22 mouse cellular contexts compared by ENCODE assay signal in the genomic region with DNA sequence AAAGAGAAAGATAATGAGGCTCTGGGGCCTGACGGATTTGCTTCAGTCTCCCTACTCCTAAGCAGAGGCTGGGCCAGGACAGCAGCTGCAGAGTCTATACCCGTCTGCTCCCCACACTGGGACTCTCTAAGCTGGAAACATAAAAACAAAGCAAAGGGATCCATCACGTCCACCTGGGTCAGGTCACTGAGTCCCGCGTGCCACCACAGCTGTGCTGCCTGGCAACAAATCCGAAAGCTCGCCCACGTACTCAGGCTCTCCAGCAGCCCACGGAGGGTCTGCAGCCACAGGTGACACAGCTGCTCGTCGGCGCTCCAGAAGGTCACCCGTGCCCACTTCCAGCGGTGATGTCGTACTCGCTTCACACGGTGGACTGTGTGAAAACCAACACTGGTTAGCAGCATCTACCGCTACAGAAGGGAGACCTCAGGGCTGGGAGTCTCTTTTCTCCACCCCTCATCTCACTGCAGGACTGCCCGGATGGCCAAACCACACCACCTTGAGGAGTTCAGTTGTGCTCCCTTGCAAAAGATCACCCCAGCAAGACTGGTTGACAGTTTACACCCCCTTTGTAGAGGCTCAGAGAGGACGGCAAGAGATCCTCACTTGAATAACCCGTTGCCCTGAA. TPM values are rescaled to one million over a fixed set of nuclear protein-coding genes. Genes with fewer than 3 reads are reported as not detected.
A peak's percentile ranks its signal among the peaks of the same experiment; 100 is the strongest.
DNase-seq lines count a peak whose midpoint lies in the region; ATAC-seq and TF ChIP-seq lines count a peak whose summit lies in the region.
"Had no signal": no experiment of that assay in that cellular context is flagged by ENCODE, and none has a peak within 500 bp of the region (broad histone marks: within the 10 kb centered on the region; RNA-seq: fewer than 3 reads in every experiment).

No protein-coding gene starts in this region.

- H3K4me3 ChIP-seq in embryonic facial prominence, embryonic 14.5 days (ENCODE audit: low read depth, low read length), result no peak overlapping the region
- H3K4me3 ChIP-seq in embryonic facial prominence, embryonic 10.5 days, result no peak overlapping the region
- no peak overlapping the region for H3K4me3 ChIP-seq in limb, embryonic 12.5 days (replicated peaks)
- H3K4me3 ChIP-seq in limb, embryonic 10.5 days, result no peak overlapping the region
- H3K4me3 ChIP-seq in E14TG2a.4 (replicated peaks; ENCODE audit: low read length) (peak overlapping the region; percentile 51), myocyte (no peak overlapping the region)
- H3K4me3 ChIP-seq: embryonic facial prominence, embryonic 13.5 days; forebrain, embryonic 13.5 days; heart, embryonic 15.5 days had no signal

- peak; percentile 45; the same call in 1 of the 2 replicates for ATAC-seq in embryonic facial prominence, embryonic 14.5 days (ENCODE audit: low read depth)
- ATAC-seq in limb, embryonic 12.5 days (ENCODE audit: insufficient number of reproducible peaks, insufficient read depth, low FRiP score, low TSS enrichment, low read depth), result no peak
- ATAC-seq: CD4-positive, CD25-positive, alpha-beta regulatory T cell, adult 4 months; forebrain, embryonic 13.5 days had no signal

- no peaks in the 10 kb centered on the region for H3K79me2 ChIP-seq in myocyte (ENCODE audit: control insufficient read depth, insufficient read depth)

- H3ac ChIP-seq in myocyte (ENCODE audit: control insufficient read depth, insufficient read length), result no peak overlapping the region

- H3K27me3 ChIP-seq in embryonic facial prominence, embryonic 14.5 days (replicated peaks; ENCODE audit: control insufficient read depth, insufficient read depth, low read length), result no peaks in the 10 kb centered on the region
- H3K27me3 ChIP-seq in embryonic facial prominence, embryonic 10.5 days (replicated peaks; ENCODE audit: low read depth, poor library complexity, severe bottlenecking), result no peaks in the 10 kb centered on the region
- H3K27me3 ChIP-seq in limb, embryonic 12.5 days, result no peaks in the 10 kb centered on the region
- H3K27me3 ChIP-seq in limb, embryonic 10.5 days (ENCODE audit: low read depth, poor library complexity, severe bottlenecking), result no peaks in the 10 kb centered on the region
- H3K27me3 ChIP-seq in E14TG2a.4 (ENCODE audit: insufficient read depth, low read length) (peaks cover 5% of the 10 kb centered on the region; the same call in 1 of the 2 replicates), myocyte (ENCODE audit: control insufficient read depth, insufficient read depth, insufficient read length) (no peaks in the 10 kb centered on the region)
- H3K27me3 ChIP-seq: embryonic facial prominence, embryonic 13.5 days; forebrain, embryonic 13.5 days; heart, embryonic 15.5 days had no signal

- H3K36me3 ChIP-seq in embryonic facial prominence, embryonic 14.5 days (ENCODE audit: control insufficient read depth, insufficient read depth, low read length), result peaks cover 28% of the 10 kb centered on the region
- peaks cover 24% of the 10 kb centered on the region for H3K36me3 ChIP-seq in embryonic facial prominence, embryonic 10.5 days (replicated peaks)
- peaks cover 27% of the 10 kb centered on the region for H3K36me3 ChIP-seq in limb, embryonic 12.5 days
- H3K36me3 ChIP-seq in limb, embryonic 10.5 days, result peaks cover 24% of the 10 kb centered on the region
- H3K36me3 ChIP-seq in E14TG2a.4 (ENCODE audit: insufficient read depth, low read length) (no peaks in the 10 kb centered on the region), myocyte (ENCODE audit: control insufficient read depth, insufficient read depth) (no peaks in the 10 kb centered on the region)

- H3K9me3 ChIP-seq in embryonic facial prominence, embryonic 14.5 days (ENCODE audit: control insufficient read depth, low read length), result no peaks in the 10 kb centered on the region
- H3K9me3 ChIP-seq in embryonic facial prominence, embryonic 10.5 days, result peaks cover 3% of the 10 kb centered on the region; the same call in 1 of the 2 replicates
- 0 out of 2 replicates have a peak, but pooled peaks cover 2% of the 10 kb centered on the region for H3K9me3 ChIP-seq in limb, embryonic 12.5 days
- no peaks in the 10 kb centered on the region for H3K9me3 ChIP-seq in limb, embryonic 10.5 days (replicated peaks)
- H3K9me3 ChIP-seq in E14TG2a.4 (ENCODE audit: low read length), result peaks cover 4% of the 10 kb centered on the region; the same call in 1 of the 2 replicates
- H3K9me3 ChIP-seq: embryonic facial prominence, embryonic 13.5 days; forebrain, embryonic 13.5 days; heart, embryonic 15.5 days had no signal

- WGBS in embryonic facial prominence, embryonic 14.5 days, result 80% methylated on average over 21 of the region's 21 CpGs
- WGBS in embryonic facial prominence, embryonic 10.5 days, result 85% methylated on average over 21 of the region's 21 CpGs
- 73% methylated on average over 21 of the region's 21 CpGs for WGBS in limb, embryonic 12.5 days
- WGBS in limb, embryonic 10.5 days, result 86% methylated on average over 21 of the region's 21 CpGs

- no peak overlapping the region for H3K4me2 ChIP-seq in embryonic facial prominence, embryonic 14.5 days (ENCODE audit: low read depth, low read length)
- H3K4me2 ChIP-seq in limb, embryonic 12.5 days, result no peak overlapping the region
- H3K4me2 ChIP-seq in myocyte (ENCODE audit: low read depth), result no peak overlapping the region
- H3K4me2 ChIP-seq: embryonic facial prominence, embryonic 13.5 days; forebrain, embryonic 13.5 days; heart, embryonic 11.5 days; heart, embryonic 15.5 days; hindbrain, embryonic 14.5 days had no signal

- H3K27ac ChIP-seq in embryonic facial prominence, embryonic 14.5 days (replicated peaks; ENCODE audit: low read depth, low read length), result no peak overlapping the region
- H3K27ac ChIP-seq in embryonic facial prominence, embryonic 10.5 days (replicated peaks), result no peak overlapping the region
- H3K27ac ChIP-seq in limb, embryonic 12.5 days, result peak overlapping the region; percentile 17; the same call in 1 of the 2 replicates
- H3K27ac ChIP-seq in limb, embryonic 10.5 days, result no peak overlapping the region
- H3K27ac ChIP-seq: embryonic facial prominence, embryonic 13.5 days; forebrain, embryonic 13.5 days; heart, embryonic 15.5 days; hindbrain, embryonic 14.5 days had no signal

- H3K4me1 ChIP-seq in embryonic facial prominence, embryonic 14.5 days (ENCODE audit: control insufficient read depth, insufficient read depth, low read length), result peaks cover 14% of the 10 kb centered on the region
- H3K4me1 ChIP-seq in embryonic facial prominence, embryonic 10.5 days, result peaks cover 26% of the 10 kb centered on the region
- H3K4me1 ChIP-seq in limb, embryonic 12.5 days (replicated peaks), result peaks cover 16% of the 10 kb centered on the region
- H3K4me1 ChIP-seq in limb, embryonic 10.5 days, result peaks cover 19% of the 10 kb centered on the region
- peaks cover 41% of the 10 kb centered on the region for H3K4me1 ChIP-seq in E14TG2a.4 (replicated peaks; ENCODE audit: low read depth, low read length)

- no peak overlapping the region for H3K9ac ChIP-seq in embryonic facial prominence, embryonic 14.5 days (ENCODE audit: low read depth, low read length)
- H3K9ac ChIP-seq in limb, embryonic 12.5 days (replicated peaks), result no peak overlapping the region
- H3K9ac ChIP-seq: embryonic facial prominence, embryonic 13.5 days; forebrain, embryonic 13.5 days; heart, embryonic 15.5 days; hindbrain, embryonic 14.5 days had no signal

- no peak for TF ChIP-seq CTCF in E14TG2a.4 (conservative IDR thresholded peaks at IDR 0.05; ENCODE audit: low read length)

- TF ChIP-seq POLR2A in myocyte (IDR thresholded peaks at IDR 0.05; ENCODE audit: insufficient read length, low read depth), result no peak

- DNase-seq in embryonic facial prominence, embryonic 14.5 days (ENCODE audit: low spot score), result peak; percentile 22
- no peak for DNase-seq in embryonic facial prominence, embryonic 10.5 days (ENCODE audit: low spot score)
- DNase-seq in limb, embryonic 10.5 days (ENCODE audit: low spot score), result no peak
- DNase-seq in adrenal gland, postnatal 25 days, result no peak
- no peak for DNase-seq in neural tube, embryonic 10.5 days (ENCODE audit: extremely low spot score, low spot score)
- DNase-seq: adrenal gland, postnatal 36 days; B cell, adult 2 months; cerebellum, adult 11 months; cerebellum, adult 8-10 months; cerebellum, postnatal 14 days; gastrocnemius, postnatal 36 days; heart, adult 18-20 months; heart, postnatal 14 days had no signal

TF ChIP-seq in myocyte, 11 proteins besides CTCF, POLR2A, EP300 and RAD21:
- TF ChIP-seq MYOD1 (IDR thresholded peaks at IDR 0.05; ENCODE audit: control insufficient read depth in 1 of 3, insufficient read length in 2 of 3, low read depth in 2 of 3) (peak in 2 of 3 experiments; percentile 26 to 50), TCF12 (IDR thresholded peaks at IDR 0.05; ENCODE audit: insufficient read depth, poor library complexity, severe bottlenecking) (no peak)
TF ChIP-seq in myocyte: peak in this region for 1.

RNA-seq across cellular contexts. Expression of a gene that starts 21.1 kb away (rescaled TPM):
- 16.0 and 16.1 TPM in 2 replicates for polyA plus RNA-seq in embryonic facial prominence, embryonic 14.5 days (2014; fragmentation: Nextera tagmentation; extraction: Ambion mirVana)
- 11.7 and 13.1 TPM in 2 replicates for polyA plus RNA-seq in embryonic facial prominence, embryonic 10.5 days (2016; fragmentation: Nextera tagmentation; extraction: Ambion mirVana)
- 19.2 and 21.5 TPM in 2 replicates for polyA plus RNA-seq in limb, embryonic 12.5 days (2016; fragmentation: Nextera tagmentation; extraction: Ambion mirVana)
- 10.5 and 13.8 TPM in 2 replicates for polyA plus RNA-seq in limb, embryonic 10.5 days (2016; fragmentation: Nextera tagmentation; extraction: Ambion mirVana)
- 13.8 TPM for polyA plus RNA-seq in myocyte (2012; fragmentation: generic; extraction: Trizol)
- 26.4 and 29.6 TPM in 2 replicates for total RNA-seq in adrenal gland, postnatal 25 days (2021)

RNA-seq across cellular contexts. Expression of a gene that starts 49.4 kb away (rescaled TPM):
- polyA plus RNA-seq in embryonic facial prominence, embryonic 14.5 days (2014; fragmentation: Nextera tagmentation; extraction: Ambion mirVana), result 8.1 and 11.1 TPM in 2 replicates
- polyA plus RNA-seq in embryonic facial prominence, embryonic 10.5 days (2016; fragmentation: Nextera tagmentation; extraction: Ambion mirVana), result 11.2 and 11.9 TPM in 2 replicates
- 11.2 and 12.1 TPM in 2 replicates for polyA plus RNA-seq in limb, embryonic 12.5 days (2016; fragmentation: Nextera tagmentation; extraction: Ambion mirVana)
- 11.2 and 12.0 TPM in 2 replicates for polyA plus RNA-seq in limb, embryonic 10.5 days (2016; fragmentation: Nextera tagmentation; extraction: Ambion mirVana)
- polyA plus RNA-seq in myocyte (2012; fragmentation: generic; extraction: Trizol), result 30.5 TPM
- total RNA-seq in adrenal gland, postnatal 25 days (2021), result 24.7 and 33.8 TPM in 2 replicates
